ENCODE assay signal across 23 mouse cellular contexts in the genomic region with DNA sequence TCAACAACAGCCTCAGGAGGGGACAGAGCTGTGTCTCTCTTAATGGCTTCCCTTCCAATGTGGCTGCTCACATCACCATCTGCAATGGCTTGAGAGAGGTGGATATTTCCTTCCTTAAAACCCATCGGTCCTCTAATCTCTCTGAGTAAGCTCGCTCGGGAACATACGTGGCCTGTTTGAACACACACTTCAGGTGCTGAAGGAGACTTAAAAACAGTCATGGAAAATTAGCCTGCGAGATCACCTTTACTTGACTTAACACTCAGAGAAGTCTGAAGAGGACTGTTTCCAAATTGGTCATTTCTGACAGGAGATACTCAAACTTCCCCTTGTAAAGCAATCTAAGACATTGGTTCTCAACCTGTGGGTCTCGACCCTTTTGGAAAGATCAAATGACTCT.
"Had no signal": no experiment of that assay in that cellular context is flagged by ENCODE, and none has a peak within 500 bp of the region (broad histone marks: within the 10 kb centered on the region; RNA-seq: fewer than 3 reads in every experiment).

No protein-coding gene starts in this region.

- H3K27me3 ChIP-seq: heart, embryonic 12.5 days; hindbrain, embryonic 12.5 days; intestine, embryonic 15.5 days; limb, embryonic 12.5 days had no signal

- H3K9ac ChIP-seq: heart, embryonic 12.5 days; hindbrain, embryonic 12.5 days; hindbrain, embryonic 14.5 days; intestine, embryonic 15.5 days; limb, embryonic 12.5 days had no signal

- H3K4me2 ChIP-seq: heart, embryonic 12.5 days; hindbrain, embryonic 12.5 days; hindbrain, embryonic 14.5 days; intestine, embryonic 15.5 days; limb, embryonic 12.5 days had no signal

- H3K4me1 ChIP-seq: hindbrain, embryonic 12.5 days had no signal

- H3K4me3 ChIP-seq: heart, embryonic 10.5 days; heart, embryonic 12.5 days; hindbrain, embryonic 10.5 days; hindbrain, embryonic 12.5 days; intestine, embryonic 15.5 days; layer of hippocampus, adult 2 months; left cerebral cortex, adult 2 months; limb, embryonic 10.5 days; limb, embryonic 12.5 days had no signal

- ATAC-seq: hindbrain, embryonic 16.5 days; inflammation-experienced regulatory T-cells, adult 6 months; intestine, postnatal 0 days had no signal

- H3K36me3 ChIP-seq: heart, embryonic 10.5 days; heart, embryonic 12.5 days; hindbrain, embryonic 10.5 days; hindbrain, embryonic 12.5 days; intestine, embryonic 15.5 days; limb, embryonic 10.5 days; limb, embryonic 12.5 days had no signal

- H3K27ac ChIP-seq: hindbrain, embryonic 10.5 days; hindbrain, embryonic 12.5 days; hindbrain, embryonic 14.5 days; intestine, embryonic 15.5 days; layer of hippocampus, adult 2 months; left cerebral cortex, adult 2 months; limb, embryonic 10.5 days; limb, embryonic 12.5 days had no signal

- DNase-seq: gastrocnemius, postnatal 14 days; gastrocnemius, postnatal 36 days; heart, adult 18-20 months; heart, postnatal 10 days; heart, postnatal 4 days; kidney, adult 18-20 months; kidney, adult 8-10 months; kidney, postnatal 10 days; kidney, postnatal 25 days; kidney, postnatal 4 days had no signal

- H3K9me3 ChIP-seq: heart, embryonic 10.5 days; heart, embryonic 12.5 days; hindbrain, embryonic 10.5 days; hindbrain, embryonic 12.5 days; intestine, embryonic 15.5 days; limb, embryonic 10.5 days; limb, embryonic 12.5 days had no signal
